Mouse (Mus musculus): ENCODE results near the gene Usp1.
"Not testable (repeated sequence)": the region's sequence is repeated elsewhere in the genome, so short reads cannot be mapped to it uniquely, and the experiment has no call there.

Gene Usp1

DNA sequence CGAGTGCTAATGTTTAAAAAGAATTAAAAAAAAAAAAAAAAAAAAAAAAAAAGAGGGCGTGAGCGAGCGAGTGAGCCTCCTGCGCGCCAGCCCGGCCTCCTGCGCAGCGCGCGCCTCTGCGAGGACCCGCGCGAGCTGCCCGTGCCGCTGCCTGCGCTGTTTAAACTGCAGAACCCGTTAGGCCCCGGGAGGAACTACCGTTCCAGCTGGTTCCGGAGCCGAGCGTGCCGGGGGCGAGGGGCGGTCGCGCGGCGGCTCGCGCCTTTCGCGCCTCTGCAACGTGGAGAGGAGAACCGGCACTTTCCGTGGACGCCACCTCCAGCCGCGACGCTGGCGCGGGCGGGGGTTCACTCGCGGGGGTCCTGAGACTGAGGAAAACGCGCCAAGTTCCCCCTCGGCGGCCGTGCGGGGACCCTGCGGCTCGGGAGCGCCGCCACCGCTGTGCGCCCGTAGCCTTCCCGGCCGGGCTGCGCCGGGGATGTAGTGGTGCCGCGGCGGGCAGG is at the start of gene Usp1:
TSS of gene Usp1 (plus strand) at position 243 of the 503 bp plus-strand sequence.
- no peak for DNase-seq

DNA sequence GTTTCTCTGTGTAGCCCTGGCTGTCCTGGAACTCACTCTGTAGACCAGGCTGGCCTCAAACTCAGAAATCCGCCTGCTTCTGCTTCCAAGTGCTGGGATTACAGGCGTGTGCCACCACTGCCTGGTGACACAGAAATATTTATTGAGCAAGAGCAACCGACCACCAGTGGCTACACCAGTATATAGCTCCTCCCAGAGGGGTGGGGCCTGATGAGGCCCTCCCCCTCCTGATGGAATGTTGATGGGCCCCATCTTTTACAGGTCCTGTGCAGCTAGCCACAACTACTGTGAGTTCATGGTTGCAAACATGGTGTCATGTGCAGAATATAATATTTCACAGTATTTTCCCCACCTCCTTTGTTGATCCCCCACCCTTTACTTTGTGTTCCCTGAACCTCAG is 40.9 kb upstream of the Usp1 start:
- DNase-seq = no peak

DNA sequence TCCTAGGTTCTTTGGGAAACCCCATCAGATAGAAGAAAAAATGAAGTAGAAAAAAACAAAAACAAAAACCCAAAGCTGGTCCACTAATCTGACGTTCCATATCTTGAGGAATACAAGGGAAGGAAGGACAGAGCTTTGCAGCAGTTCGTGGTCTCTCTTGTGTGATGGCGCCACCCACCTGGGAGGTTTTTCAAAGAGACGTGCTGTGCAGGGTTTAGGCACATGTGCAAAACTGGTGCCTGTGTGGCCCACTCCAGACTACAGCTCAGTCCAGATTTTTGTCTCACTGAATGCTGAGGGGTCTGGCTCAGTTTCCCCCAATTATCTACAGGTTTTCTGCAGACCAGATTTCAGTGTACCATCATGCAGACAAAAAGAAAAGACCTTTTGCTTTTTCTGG is 37.2 kb upstream of the Usp1 start:
- DNase-seq = no peak

DNA sequence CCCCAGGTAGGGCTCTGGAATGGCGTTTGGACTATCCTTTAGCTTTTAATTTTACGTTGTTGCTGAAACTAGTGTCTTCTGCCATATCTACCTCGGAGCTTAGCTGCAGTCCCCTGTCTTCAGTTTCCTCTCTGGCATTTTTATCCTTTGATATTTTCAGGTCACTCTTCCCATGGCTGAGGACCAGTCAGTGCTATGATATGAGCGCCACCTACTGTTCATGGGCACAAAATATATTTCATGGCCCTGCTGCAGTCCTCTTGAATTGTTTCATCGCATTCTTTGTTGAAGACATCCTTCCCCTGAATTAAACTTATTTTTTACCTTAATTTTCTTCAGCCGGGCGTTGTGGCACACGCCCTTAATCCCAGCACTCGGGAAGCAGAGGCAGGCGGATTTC is 36.5 kb upstream of the Usp1 start:
- peak; percentile 70 for DNase-seq

DNA sequence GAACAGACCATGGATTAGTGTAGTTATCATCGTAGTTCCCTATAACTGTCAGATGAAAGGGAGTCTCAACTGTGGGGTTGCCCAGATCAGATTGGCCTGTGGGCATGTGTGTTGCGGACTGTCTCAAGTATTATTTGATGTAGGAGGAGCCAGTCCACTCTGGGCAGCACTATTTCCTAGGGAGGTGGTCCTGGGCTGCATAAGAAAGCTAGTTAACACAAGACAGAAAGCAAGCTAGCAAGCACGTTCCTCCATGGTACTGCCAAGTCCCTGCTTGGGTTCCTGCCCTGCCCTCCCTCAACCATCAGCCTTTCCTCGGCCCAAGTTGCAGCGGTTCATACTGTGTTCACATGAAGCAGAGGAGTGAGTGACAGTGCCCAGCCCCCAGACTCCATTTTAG is 13.4 kb upstream of the Usp1 start:
- no peak for DNase-seq

DNA sequence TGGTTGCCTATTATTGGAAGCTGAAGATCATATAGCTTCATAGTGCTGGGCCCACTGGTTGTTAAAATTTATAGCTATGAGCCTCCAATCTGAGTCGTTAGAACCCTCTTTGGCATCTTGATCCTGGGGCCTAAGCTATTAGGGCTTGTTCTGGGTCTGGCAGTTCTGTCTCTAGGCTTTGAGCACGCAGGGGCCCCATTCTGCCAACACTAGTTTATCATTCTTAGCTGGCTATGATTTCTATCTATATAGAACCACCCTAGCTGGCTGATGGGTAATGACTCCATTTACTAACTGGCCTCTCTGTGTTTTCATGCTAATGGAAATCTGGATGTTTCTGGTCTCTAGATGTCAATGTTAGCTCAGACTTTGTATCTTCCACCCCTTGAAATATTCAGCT is 5.9 kb upstream of the Usp1 start:
- no peak for DNase-seq

DNA sequence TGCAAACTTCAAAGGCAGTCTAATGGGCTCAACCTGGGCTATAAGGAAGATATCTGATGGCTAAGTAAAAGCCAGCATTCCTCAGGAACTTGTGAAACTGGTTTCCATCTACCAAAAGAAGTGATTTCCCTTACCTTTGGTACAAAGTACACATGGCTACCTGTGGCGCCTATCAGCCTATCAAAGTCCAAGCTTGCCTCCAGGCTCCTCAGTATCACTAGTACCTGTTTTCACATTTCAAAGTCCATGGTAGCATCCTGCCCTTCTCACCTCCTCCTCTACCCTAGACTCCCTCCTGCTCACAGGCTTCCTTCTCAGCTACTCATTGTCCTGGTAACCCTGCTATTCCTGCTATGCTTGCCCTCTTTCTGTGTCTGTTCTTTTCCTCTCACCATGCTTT is 5.4 kb upstream of the Usp1 start:
- DNase-seq = no peak

DNA sequence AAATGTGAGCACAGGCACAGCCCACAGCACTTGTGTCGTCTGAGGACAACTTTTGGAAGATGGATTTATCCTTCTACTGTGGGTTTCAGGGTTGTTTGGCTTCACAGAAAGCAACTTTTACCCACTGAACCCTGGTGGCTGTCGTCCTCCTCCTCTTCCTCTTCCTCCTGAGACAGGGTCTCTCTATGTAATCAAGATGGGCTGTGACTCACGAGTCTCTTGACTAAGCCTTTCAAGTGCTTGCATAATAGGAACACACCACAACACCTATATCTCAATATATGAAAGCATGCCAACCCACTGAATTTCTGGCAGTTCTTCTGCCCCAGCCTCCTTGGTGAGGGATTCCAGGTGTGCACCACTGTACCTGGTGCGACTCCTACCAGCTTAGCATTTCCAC is 2.7 kb upstream of the Usp1 start:
- no peak for DNase-seq

DNA sequence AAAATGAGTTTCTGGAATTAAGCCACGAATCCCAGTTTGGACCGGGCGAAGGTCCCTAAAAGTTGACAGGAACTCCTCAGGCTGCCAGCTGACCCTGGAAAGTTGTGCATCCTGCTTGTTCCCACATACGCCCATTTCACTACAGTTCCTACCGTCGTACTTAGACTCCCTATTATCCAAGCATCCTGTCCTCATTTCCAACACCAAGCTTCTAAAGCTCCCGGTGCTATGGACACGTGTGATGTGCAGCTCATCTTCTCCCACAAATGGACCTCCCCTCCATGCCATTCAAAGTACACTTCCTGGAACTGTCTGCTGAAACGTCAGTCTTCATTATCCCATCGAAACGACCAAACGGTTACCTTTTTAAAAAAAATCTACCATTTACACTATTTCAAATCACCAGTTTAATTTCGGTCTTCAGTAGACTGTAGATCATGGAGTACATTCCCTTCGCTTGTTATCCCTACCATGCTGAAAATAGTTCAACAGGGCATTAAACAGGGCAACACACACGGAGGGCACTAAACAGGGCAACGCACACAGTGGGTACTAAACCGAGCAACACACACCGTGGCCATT is 1.5 kb upstream of the Usp1 start:
- peak; percentile 34 for DNase-seq

DNA sequence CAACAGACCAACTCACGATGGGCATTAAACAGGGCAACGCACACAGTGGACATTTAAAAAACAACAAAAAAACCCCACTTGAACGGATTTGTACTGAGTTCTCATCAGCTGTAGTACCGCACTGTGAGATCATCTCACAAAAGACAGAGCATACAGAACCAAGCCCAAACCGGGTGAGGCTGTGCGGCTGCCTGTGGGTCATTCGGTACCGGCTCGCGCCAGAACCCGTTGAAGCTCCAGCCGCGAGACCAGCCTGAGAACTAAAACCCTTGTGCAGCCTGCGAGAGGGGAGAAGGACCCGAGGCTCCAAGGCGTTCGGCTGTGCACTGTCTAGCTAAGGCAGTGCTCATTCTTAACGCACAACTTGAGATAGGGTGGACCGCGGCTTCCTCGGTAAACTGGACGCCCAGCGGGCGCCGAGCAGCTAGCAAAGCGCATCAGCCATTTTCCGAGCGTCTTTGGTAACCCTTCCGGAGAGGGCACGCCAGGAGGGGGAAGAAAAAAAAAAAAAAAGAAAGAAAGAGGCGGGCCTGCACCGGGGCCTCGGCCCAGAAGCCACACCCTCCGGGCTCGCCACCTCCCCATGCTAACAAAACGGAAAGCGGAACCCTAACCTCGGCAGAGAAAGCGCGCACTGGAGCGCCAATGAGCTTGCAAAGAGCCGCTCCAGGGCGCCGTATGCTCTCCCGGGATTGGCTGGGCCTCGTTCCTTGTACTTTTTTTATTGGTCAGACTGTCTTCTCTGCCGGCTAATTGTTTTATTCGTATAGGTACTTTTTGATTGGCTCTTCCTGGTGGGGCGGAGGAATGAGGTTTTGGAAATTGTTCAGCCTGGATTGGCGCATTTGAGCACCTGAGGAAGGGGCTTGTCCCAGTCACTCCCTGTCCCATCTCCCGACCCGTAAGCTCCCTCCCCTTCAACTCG is 705 bp upstream of the Usp1 start:
- DNase-seq = peak; percentile 98

DNA sequence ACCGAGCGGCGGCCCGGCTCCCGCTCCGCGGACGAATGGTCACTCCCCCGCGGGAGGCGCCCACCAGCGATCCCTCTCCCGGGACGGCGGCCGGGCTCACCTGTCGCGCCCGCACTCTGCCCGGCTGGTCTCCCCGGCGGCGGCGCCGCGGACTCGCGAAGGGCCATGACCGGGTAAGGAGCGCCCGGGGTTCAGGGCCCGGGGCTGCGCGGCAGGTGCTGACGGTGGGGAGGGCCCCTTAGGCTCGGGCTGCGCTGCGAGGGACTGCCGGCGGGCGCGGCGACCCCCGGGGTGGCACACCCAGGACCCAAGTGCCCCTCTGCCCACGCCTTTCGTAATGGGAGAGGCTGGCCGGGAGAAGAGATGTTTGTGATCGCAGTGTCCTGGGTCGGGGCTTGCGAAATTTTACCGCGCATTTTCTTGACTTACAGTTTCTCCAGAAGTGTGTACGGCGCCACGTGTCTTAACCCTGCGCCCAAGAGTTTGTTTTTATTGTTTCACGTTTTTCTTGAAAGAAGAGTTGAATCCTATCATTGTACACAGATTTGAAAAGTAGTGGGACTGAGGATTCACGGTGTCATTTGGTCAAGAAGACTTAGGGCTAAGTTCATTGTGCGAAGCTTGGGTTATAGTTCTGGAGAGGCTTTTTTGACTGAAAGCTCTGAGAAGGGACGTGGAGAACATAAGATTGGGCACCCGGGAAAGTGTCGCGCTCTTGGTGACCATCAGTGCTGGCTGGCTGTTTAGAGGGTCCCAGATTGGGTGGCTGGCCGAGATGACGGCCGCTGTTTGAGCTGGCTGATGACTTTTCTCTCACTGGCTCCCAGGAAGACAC is 678 bp downstream of the Usp1 start:
- DNase-seq = no peak

DNA sequence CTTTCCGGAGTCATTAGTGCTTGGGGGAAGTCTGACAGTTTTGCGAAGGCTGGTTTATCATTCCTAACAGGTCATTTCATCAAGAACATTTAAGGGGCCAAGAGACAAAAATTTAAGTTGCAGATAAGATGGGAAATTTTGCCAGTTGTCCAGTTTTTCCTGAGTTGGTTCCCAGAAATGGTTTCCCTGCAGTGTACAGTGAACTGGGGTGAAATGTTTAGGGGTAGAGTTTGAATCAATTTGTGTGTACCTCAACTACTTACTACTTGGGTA is 1.2 kb downstream of the Usp1 start:
- DNase-seq = no peak

DNA sequence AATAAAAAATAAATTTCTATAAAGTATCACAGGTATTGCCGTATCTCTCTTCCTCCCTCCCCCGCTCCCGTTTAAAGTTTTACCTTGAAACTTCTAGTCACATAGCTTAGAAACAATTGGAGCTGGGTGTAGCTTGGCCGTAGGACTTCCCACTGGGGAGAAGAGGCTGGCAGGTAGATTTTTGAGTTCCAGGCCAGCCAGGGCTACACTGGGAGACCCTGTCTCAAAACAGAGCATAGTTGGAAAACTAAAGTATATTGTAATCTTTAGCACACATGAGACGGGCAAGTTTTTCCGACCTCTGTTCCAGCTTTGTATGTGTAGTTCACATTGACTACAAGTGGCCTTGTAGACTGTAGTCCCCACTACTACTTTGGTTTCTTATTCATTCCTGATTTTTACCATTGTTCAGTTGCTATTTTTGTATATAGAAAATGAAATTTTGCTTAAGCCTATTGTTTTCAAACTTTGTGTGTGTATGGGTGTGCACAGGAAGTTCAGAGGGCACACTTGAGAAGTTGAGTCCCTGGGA is 1.7 kb downstream of the Usp1 start:
- DNase-seq = no peak

DNA sequence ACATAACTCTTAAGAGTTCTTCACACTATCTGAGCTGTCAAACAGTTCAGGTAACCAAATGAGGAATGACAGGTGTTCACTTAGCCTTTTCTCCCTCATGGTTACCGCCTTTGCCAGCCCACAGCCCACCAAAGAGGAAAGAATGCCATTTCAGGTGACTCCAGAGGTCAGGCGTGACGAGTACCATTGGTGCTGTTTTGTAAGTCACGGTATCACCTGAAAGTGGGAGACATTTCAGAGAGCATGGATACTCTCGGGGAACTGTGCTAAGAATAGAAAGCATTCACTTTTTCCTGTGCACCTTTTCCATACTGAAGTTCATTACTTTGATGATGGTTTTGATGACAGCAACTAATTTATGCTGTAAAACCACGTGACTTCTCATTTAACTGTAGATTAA is 12.4 kb downstream of the Usp1 start:
- no peak for DNase-seq

DNA sequence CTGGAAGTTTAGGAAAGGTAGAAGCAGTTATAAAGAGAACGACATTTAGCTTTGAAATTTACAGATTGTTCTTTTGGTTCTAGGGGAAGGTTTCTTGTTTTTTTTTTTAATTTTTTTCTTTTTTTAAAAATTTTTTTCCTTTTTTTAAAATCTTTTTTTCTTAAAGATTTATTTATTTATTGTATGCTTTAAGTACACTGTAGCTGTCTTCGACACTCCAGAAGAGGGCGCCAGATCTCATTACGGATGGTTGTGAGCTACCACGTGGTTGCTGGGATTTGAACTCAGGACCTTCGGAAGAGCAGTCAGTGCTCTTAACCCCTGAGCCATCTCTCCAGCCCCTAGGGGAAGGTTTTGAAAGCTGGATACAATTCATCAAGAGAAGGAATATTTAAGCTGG is 14.6 kb downstream of the Usp1 start:
- DNase-seq = not testable (repeated sequence)

DNA sequence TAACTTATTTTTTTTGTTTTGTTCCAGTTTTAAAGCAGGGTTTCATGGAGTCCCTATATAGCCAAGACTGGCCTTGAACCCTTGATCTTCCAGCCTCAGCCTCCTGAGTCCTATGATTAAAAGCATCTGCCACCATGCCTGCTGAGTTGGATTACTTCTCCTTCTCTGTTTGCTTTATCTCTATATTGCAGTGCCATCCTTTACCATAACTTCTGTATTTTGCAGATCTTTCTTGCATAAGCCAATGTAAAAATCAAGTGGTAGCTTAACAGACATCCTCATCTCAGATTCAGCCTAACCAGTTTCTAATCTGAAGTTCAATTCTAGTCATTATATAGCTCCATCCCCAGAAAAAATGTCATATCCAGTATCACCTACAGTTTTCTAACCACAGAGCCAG is 27.0 kb downstream of the Usp1 start:
- DNase-seq = no peak

DNA sequence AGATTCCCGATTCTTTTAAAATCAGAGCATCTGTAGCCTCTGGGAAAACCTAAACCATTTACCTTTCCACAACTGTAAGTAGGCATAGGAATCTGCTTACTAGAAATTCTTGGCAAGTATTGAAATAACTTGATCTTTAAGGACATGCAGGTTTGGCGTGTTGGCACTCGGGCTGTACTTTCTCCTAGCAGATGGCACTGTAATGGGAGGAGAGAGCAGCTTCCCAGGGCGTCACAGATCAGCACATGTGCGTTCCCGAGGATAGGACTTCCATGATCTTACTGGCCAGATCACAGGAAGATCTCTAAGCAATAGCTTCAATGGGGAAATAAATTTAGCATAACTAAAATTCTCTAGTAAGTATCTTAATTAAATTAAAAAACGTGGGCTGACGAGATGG is 32.4 kb downstream of the Usp1 start:
- no peak for DNase-seq

DNA sequence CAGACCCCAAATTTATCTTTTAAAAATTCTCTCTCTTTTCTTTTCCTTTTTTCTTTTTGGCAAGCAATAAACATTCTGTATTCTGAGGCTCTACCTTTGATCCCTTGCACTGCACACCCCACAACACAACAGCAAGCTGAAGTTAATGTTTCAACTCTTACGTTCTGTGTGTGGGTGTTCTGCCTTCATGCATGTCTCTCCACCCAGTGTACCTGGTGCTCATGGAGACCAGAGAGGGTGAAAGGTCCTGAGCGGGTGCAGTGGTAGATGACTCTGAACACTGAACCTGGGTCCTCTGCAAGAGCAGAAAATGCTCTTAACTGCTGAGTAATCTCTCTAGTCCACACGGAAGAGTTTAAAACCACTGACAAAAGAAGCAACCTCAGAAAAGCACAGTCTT is 36.6 kb downstream of the Usp1 start:
- DNase-seq = no peak

DNA sequence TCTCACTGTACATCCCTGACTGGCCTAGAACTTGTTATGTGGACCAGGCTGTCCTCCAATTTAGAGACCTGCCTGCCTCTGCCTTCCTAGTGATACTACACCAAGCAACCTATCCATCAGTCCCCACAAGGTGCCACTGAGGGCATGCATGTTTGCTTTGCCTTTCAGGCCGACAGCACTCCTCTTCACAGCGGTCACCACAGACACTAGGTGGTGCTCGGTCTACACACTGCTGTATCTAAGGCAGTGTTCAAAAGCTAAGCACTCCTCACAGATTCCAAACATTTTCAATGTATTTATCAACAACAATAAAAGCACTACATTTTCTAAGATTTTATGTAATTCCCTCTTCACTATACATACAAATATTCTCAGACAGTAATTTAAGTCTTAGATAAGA is 46.3 kb downstream of the Usp1 start:
- DNase-seq = no peak

DNA sequence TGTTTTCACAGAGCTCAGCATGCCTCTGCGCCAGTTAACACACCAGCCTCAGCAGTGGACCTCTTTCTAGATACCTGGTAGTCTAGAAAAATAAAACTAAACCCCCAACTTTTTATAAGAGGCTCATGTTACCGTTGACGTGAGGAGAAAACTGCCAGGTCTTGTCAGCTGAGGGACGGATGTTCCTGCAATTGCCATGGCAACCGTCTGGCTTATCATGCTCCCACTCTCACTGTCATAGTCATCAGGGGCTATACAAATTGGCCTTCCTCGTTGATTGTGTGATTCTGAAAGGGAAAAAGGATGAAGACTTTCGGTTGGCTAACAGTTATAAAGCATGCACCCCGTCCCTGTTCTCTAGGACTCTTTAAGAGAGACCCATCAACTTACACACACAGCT is 52.1 kb downstream of the Usp1 start:
- DNase-seq = no peak

DNA sequence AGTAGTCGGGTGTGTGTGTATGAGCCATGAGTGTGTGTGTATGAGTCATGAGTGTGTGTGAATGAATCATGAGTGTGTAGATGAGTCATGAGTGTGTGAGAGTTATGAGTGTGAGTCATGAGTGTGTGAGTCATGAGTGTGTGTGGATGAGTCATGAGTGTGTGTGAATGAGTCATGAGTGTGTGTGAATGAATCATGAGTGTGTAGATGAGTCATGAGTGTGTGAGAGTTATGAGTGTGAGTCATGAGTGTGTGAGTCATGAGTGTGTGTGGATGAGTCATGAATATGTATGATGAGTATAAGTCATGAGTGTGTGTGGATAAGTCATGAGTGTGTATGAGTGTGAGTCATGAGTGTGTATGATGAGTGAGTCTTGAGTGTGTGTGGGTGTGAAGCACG is 54.7 kb downstream of the Usp1 start:
- not testable (repeated sequence) for DNase-seq

DNA sequence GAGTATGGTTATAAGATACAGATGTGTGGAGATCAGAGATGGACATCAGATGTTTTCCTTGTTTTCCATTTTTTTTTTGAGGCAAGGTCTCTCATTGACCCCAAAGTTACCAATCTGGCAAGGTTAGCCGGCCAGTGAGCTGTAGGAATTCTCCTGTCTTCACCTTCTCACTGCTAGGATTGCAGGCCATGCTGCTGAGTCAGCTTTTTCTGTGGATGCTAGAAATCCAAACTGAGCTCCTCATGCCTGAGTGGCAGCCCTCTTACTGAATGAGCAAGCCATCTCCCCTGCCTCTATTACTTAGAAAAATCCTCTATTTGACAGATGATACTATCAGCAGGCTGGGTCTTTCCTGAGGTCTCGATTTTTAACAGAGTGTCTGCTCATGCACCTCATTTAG is 55.1 kb downstream of the Usp1 start:
- DNase-seq = no peak

DNA sequence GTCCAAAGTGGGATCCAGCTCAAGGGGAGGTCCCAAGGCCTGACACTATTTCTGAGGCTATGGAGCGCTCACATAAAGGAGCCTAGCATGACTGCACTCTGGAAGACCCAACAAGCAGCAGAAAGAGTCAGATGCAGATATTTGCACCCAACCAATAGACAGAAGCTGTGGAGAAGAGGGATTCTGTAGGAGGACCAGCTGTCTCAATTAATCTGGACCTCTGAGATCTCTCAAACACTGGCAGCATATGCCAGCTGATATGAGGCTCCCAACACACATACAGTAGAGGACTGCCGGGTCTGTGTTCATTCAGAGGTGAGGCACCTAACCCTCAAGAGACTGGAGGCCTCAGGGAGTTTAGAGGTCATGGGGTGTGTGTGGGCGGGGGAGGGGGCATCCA is 56.4 kb downstream of the Usp1 start:
- DNase-seq = not testable (repeated sequence)

DNA sequence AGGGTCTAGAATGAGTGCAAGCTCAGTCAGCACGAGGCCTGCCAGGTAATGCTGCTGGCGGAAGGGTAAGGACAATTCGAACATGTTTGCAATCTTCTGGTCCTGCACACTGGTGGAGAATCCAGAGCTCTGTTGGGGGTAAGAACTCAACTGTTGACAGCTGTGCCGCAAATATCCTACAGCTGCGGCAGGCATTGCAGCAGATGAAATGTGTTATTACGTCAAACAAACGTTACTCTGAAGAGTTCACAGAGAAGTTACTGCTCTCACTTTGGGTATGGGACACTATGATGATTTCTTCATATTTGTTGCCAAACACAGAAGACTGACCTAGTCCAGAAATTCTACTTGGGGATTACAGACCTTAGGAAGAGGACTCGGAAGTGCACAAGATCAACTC is 61.1 kb downstream of the Usp1 start:
- no peak for DNase-seq

Measured in lung, postnatal 10 days (tissue).